Mouse (Mus musculus) layer of hippocampus, adult 2 months (tissue): Measurements from ENCODE around the gene Foxa1. TPM values are rescaled to one million over a fixed set of nuclear protein-coding genes. Genes with fewer than 3 reads are reported as not detected.

ENCODE experiments used
- DNase-seq, 2 experiments: peaks; one replicate each; pipeline ENCODE4 v3.0.0; 2022; ENCODE audit warnings: low spot score in 2 of 2
- H3K27ac ChIP-seq: fragments of 200-600 bp; 2 replicates; pipeline ENCODE4 v1.8.1; 2022
- H3K4me3 ChIP-seq: fragments of 200-600 bp; 2 replicates; pipeline ENCODE4 v1.8.1; 2022; ENCODE audit warnings: mild to moderate bottlenecking
- CTCF ChIP-seq: fragments of 200-600 bp; conservative IDR thresholded peaks from 2 replicates; pipeline ENCODE4 v1.8.1; 2022; ENCODE audit warnings: antibody characterized with exemption, mild to moderate bottlenecking, moderate library complexity
- total RNA-seq, 2 experiments: library from RNA; stranded (reverse); gene quantifications; 2 replicates each; pipeline ENCODE4 v1.2.3; 2021

Foxa1 gene
- total RNA-seq, 2 experiments from 2014 or later, result not detected

- Histone ChIP-seq H3K27ac (no peak overlapping the region), H3K4me3 (peak overlapping the region; percentile 34; the same call in 1 of the 2 replicates)
- no peak for DNase-seq
- no peak for TF ChIP-seq CTCF
Measured at GRCm38 (mm10) chr12:57545371-57546241, 1.1 kb downstream of the Foxa1 start.

GRCm38 (mm10) chr12:57544641-57545370 lies 1.9 kb downstream of the Foxa1 start:
- no peak for DNase-seq
- peak; percentile 70 for TF ChIP-seq CTCF

GRCm38 (mm10) chr12:57543627-57543991 lies 3.1 kb downstream of the Foxa1 start:
- Histone ChIP-seq H3K4me3 (no peak overlapping the region), H3K27ac (no peak overlapping the region)
- TF ChIP-seq CTCF, result no peak
- DNase-seq, result no peak

More at GRCm38 (mm10) chr12:57544641-57545370, 1.9 kb downstream of the Foxa1 start:
- Histone ChIP-seq H3K4me3 (peak overlapping the region; percentile 34; the same call in 1 of the 2 replicates), H3K27ac (no peak overlapping the region)

GRCm38 (mm10) chr12:57542746-57543626 lies 3.7 kb downstream of the Foxa1 start:
- DNase-seq, result no peak
- no peak for TF ChIP-seq CTCF
- Histone ChIP-seq H3K27ac (no peak overlapping the region), H3K4me3 (no peak overlapping the region)

- no peak overlapping the region for H3K4me3 ChIP-seq
- H3K27ac ChIP-seq, result no peak overlapping the region
- no peak for DNase-seq
- peak; percentile 49 for TF ChIP-seq CTCF
Measured at GRCm38 (mm10) chr12:57541931-57542745, 4.6 kb downstream of the Foxa1 start.

GRCm38 (mm10) chr12:57541118-57541517 lies 5.6 kb downstream of the Foxa1 start:
- no peak overlapping the region for H3K27ac ChIP-seq
- no peak for DNase-seq
- TF ChIP-seq CTCF, result no peak
- no peak overlapping the region for H3K4me3 ChIP-seq

- no peak for TF ChIP-seq CTCF
- no peak overlapping the region for H3K4me3 ChIP-seq
- no peak overlapping the region for H3K27ac ChIP-seq
- no peak for DNase-seq
Measured at GRCm38 (mm10) chr12:57539551-57539985, 7.1 kb downstream of the Foxa1 start.

GRCm38 (mm10) chr12:57538588-57539550 lies 7.8 kb downstream of the Foxa1 start:
- TF ChIP-seq CTCF, result no peak
- no peak for DNase-seq
- H3K4me3 ChIP-seq, result no peak overlapping the region

GRCm38 (mm10) chr12:57537791-57538587 lies 8.7 kb downstream of the Foxa1 start:
- DNase-seq, result no peak
- TF ChIP-seq CTCF, result no peak
- Histone ChIP-seq H3K27ac (no peak overlapping the region), H3K4me3 (no peak overlapping the region)

More at GRCm38 (mm10) chr12:57538588-57539550, 7.8 kb downstream of the Foxa1 start:
- no peak overlapping the region for H3K27ac ChIP-seq

GRCm38 (mm10) chr12:57536909-57537670 lies 9.6 kb downstream of the Foxa1 start:
- Histone ChIP-seq H3K27ac (no peak overlapping the region), H3K4me3 (no peak overlapping the region)
- TF ChIP-seq CTCF, result no peak
- DNase-seq, result no peak
